Mouse (Mus musculus): ENCODE data around the gene Tspan11. TPM values are rescaled to one million over a fixed set of nuclear protein-coding genes. Genes with fewer than 3 reads are reported as not detected.
A peak's percentile ranks its signal among the peaks of the same experiment; 100 is the strongest.

Gene Tspan11
- polyA plus RNA-seq (2015; fragmentation: Nextera tagmentation; extraction: Ambion mirVana): 5.6 and 6.7 TPM in 2 replicates

DNA sequence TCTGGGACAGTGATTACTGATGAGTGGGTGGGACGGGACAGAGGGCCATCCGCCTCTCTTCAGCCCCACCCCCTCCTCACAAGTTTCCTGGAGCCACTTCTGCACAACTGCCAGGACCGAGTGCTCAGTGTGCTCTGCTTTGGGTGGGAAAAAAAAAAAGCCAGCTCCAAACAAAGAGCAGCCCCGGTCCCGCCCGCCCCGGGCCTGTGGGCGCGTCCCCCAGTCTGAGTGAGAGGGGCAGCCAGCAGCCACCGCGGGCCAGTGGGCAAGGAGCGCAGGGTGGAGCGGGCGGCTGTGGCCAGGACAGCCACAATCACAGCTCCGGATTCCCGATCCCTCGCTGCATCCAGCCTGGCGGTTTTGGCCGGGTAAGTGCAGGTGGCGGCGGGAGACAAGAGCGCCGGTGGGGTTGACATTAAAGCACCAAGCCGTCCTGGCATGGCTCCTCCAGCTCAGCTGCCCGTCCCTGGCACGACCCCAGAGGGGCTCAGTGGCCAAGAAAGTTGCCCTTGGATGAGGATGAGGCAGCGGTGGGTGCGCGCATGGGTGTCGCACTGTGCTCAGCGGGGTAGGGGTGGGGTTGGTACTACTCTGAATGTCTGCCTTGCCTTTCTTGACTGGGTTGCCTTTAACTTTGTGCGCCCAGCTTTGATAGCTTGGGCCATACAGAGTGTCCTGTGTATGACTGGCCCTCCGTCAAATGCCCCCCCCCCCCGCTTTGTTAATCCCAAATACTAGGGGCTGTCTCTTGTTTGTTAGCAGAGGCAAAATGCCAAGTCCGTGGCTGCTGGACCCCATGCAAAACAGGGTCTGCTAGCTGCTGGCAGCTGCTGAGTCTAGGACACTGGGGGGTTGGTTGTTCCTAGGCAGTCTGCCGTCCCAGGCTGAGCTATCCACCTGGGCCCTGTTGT, at the start of gene Tspan11:
Gene Tspan11 (plus strand): TSS at position 79 of the 911 bp plus-strand sequence.
- Histone ChIP-seq H3K4me3 (replicated peaks; ENCODE audit: low read depth, low read length) (peak within 1 kb of the TSS; percentile 48), H3K4me2 (ENCODE audit: low read length) (peak within 1 kb of the TSS; percentile 93), H3K9me3 (replicated peaks; ENCODE audit: low read length) (no peaks in the 10 kb centered on the region), H3K27me3 (ENCODE audit: insufficient read depth, low read length) (no peaks in the 10 kb centered on the region), H3K9ac (ENCODE audit: low read depth, low read length) (peak within 1 kb of the TSS; percentile 62), H3K27ac (no peak within 1 kb of the TSS), H3K36me3 (ENCODE audit: insufficient read depth, low read length) (no peaks in the 10 kb centered on the region), H3K4me1 (replicated peaks; ENCODE audit: insufficient read depth, low read length) (peaks cover 14% of the 10 kb centered on the region)
- peak; percentile 57; the same call in 1 of the 2 replicates for ATAC-seq (replicated peaks; ENCODE audit: low FRiP score, low read depth)
- TF ChIP-seq CTCF (IDR thresholded peaks at IDR 0.05; ENCODE audit: low read depth): no peak
- WGBS: 3% methylated on average over 36 of the region's 36 CpGs
- peak; percentile 57 for DNase-seq (ENCODE audit: low spot score)

DNA sequence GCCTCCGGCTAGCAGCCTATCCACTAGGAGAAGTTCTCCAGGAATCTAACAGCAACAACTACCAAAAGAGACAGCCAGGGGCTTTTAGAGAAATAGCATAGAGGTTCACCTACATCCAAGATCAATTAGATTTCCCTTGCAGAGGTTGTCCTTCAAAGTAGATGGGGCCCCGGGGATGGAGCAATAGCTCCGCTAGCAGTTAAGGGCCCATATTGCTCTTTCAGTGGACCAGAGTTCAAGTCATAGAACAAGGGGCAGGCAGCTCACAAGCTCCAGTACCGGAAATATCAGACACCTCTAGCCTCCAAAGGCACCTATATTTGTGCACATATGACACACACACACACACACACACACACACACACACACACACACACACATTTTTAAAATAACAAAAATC, 49.5 kb upstream of the Tspan11 start:
- DNase-seq (ENCODE audit: low spot score): no peak
- Histone ChIP-seq H3K27me3 (ENCODE audit: insufficient read depth, low read length) (no peaks in the 10 kb centered on the region), H3K4me2 (ENCODE audit: low read length) (no peak overlapping the region), H3K9me3 (replicated peaks; ENCODE audit: low read length) (no peaks in the 10 kb centered on the region), H3K27ac (no peak overlapping the region), H3K36me3 (ENCODE audit: insufficient read depth, low read length) (no peaks in the 10 kb centered on the region), H3K9ac (ENCODE audit: low read depth, low read length) (no peak overlapping the region), H3K4me3 (replicated peaks; ENCODE audit: low read depth, low read length) (no peak overlapping the region), H3K4me1 (replicated peaks; ENCODE audit: insufficient read depth, low read length) (no peaks in the 10 kb centered on the region)
- no peak for ATAC-seq (replicated peaks; ENCODE audit: low FRiP score, low read depth)
- WGBS: 95% methylated on average over 4 of the region's 4 CpGs
- TF ChIP-seq CTCF (IDR thresholded peaks at IDR 0.05; ENCODE audit: low read depth): no peak

DNA sequence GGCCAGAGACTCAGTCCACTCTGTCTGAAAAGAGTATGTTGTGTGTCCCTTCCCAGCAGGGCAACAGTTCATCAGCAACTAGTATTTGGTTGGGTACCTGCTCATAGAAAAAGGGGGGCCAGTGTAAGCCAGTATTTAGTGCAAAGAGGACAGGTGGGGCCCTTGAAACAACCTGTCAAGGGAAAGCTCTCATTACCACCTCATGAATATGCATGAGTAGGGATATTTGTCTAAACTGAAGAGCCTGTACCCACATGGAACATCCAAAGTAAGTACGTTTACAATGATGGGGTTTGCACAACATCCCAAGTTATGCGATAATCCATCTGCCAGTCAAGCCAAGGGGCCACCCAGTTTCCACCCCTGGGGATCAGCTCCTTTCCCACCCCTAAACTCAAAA, 47.9 kb upstream of the Tspan11 start:
- Histone ChIP-seq H3K4me3 (replicated peaks; ENCODE audit: low read depth, low read length) (no peak overlapping the region), H3K27me3 (ENCODE audit: insufficient read depth, low read length) (no peaks in the 10 kb centered on the region), H3K4me2 (ENCODE audit: low read length) (no peak overlapping the region), H3K36me3 (ENCODE audit: insufficient read depth, low read length) (no peaks in the 10 kb centered on the region), H3K27ac (no peak overlapping the region), H3K9ac (ENCODE audit: low read depth, low read length) (no peak overlapping the region), H3K4me1 (replicated peaks; ENCODE audit: insufficient read depth, low read length) (no peaks in the 10 kb centered on the region), H3K9me3 (replicated peaks; ENCODE audit: low read length) (no peaks in the 10 kb centered on the region)
- no peak for TF ChIP-seq CTCF (IDR thresholded peaks at IDR 0.05; ENCODE audit: low read depth)
- WGBS: 83% methylated on average over 2 of the region's 2 CpGs
- ATAC-seq (replicated peaks; ENCODE audit: low FRiP score, low read depth) (no peak), DNase-seq (ENCODE audit: low spot score) (no peak)

DNA sequence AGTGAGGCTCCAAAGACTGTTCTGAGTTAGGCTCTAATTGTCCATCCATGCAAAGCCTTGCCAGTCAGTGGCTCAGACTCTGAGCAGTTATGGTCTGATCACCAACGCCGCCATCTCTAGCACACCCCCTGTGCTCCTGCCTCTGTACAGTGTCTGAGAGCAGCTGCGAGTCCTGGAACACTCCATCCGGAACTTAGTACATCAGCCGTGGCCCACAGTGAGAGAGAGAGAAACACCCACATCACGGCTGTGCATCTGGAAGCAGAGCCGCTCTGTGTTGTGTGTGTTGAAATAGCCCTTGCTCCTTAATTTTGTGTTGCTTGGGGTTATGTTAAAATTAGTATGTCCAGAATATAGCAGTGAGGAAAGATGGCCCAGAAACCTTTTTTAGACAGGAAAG, 47.2 kb upstream of the Tspan11 start:
- Histone ChIP-seq H3K9me3 (replicated peaks; ENCODE audit: low read length) (no peaks in the 10 kb centered on the region), H3K27ac (no peak overlapping the region), H3K9ac (ENCODE audit: low read depth, low read length) (no peak overlapping the region), H3K4me1 (replicated peaks; ENCODE audit: insufficient read depth, low read length) (no peaks in the 10 kb centered on the region), H3K4me2 (ENCODE audit: low read length) (no peak overlapping the region), H3K36me3 (ENCODE audit: insufficient read depth, low read length) (no peaks in the 10 kb centered on the region), H3K4me3 (replicated peaks; ENCODE audit: low read depth, low read length) (no peak overlapping the region), H3K27me3 (ENCODE audit: insufficient read depth, low read length) (no peaks in the 10 kb centered on the region)
- ATAC-seq (replicated peaks; ENCODE audit: low FRiP score, low read depth) (no peak), DNase-seq (ENCODE audit: low spot score) (no peak)
- no peak for TF ChIP-seq CTCF (IDR thresholded peaks at IDR 0.05; ENCODE audit: low read depth)
- 60% methylated on average over 7 of the region's 7 CpGs for WGBS

DNA sequence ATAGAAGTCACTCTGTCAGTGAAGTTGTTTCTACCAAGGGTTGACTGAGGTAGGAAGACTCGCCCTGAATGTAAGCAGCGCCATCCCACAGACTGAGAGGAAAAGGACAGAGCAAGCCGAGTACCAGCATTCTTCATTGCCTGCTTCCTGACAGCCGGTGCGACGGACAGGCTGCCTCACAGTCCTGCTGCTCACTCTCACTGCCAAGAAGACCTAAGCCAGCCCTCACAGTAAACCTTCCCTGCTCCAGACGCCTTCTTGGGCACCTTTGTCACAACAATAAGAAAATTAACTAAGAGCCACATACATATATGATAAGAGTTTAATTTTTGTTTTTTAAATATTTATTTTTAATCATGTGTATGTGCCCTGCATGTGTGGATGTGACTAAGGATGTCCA, 46.1 kb upstream of the Tspan11 start:
- WGBS: 75% methylated on average over 7 of the region's 7 CpGs
- no peak for TF ChIP-seq CTCF (IDR thresholded peaks at IDR 0.05; ENCODE audit: low read depth)

DNA sequence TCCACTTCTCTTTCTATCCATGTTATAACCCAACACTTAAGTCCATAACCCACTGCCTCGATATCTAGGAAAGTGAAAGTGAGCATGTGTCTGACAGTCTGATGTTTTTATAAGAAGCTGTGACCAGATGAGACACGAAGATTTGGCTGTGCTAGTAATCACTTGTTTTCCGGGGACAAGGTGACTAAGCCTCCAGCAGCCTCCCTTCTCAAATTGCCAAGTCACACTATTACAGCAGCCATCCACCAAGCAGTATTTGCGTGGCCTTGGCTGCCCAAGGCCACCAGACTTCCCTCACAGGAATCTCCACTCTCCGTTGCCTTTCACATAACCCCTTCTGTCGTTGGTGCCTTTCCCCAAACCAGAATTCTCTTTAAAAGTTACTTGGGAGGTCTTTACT, 40.9 kb upstream of the Tspan11 start:
- WGBS: 62% methylated on average over 6 of the region's 6 CpGs
- no peak for ATAC-seq (replicated peaks; ENCODE audit: low FRiP score, low read depth)
- no peak for DNase-seq (ENCODE audit: low spot score)
- TF ChIP-seq CTCF (IDR thresholded peaks at IDR 0.05; ENCODE audit: low read depth): no peak
- Histone ChIP-seq H3K4me2 (ENCODE audit: low read length) (no peak overlapping the region), H3K9ac (ENCODE audit: low read depth, low read length) (no peak overlapping the region), H3K9me3 (replicated peaks; ENCODE audit: low read length) (no peaks in the 10 kb centered on the region), H3K27ac (no peak overlapping the region), H3K4me1 (replicated peaks; ENCODE audit: insufficient read depth, low read length) (no peaks in the 10 kb centered on the region), H3K27me3 (ENCODE audit: insufficient read depth, low read length) (no peaks in the 10 kb centered on the region), H3K4me3 (replicated peaks; ENCODE audit: low read depth, low read length) (no peak overlapping the region), H3K36me3 (ENCODE audit: insufficient read depth, low read length) (no peaks in the 10 kb centered on the region)

More for the DNA sequence above, 46.1 kb upstream of the Tspan11 start:
- no peak for ATAC-seq (replicated peaks; ENCODE audit: low FRiP score, low read depth)
- no peaks in the 10 kb centered on the region for H3K27me3 ChIP-seq (ENCODE audit: insufficient read depth, low read length)
- no peak for DNase-seq (ENCODE audit: low spot score)
- no peak overlapping the region for H3K27ac ChIP-seq
- no peaks in the 10 kb centered on the region for H3K9me3 ChIP-seq (replicated peaks; ENCODE audit: low read length)
- H3K9ac ChIP-seq (ENCODE audit: low read depth, low read length): no peak overlapping the region
- H3K36me3 ChIP-seq (ENCODE audit: insufficient read depth, low read length): no peaks in the 10 kb centered on the region
- H3K4me3 ChIP-seq (replicated peaks; ENCODE audit: low read depth, low read length): no peak overlapping the region
- no peaks in the 10 kb centered on the region for H3K4me1 ChIP-seq (replicated peaks; ENCODE audit: insufficient read depth, low read length)
- no peak overlapping the region for H3K4me2 ChIP-seq (ENCODE audit: low read length)

Data from kidney, postnatal 0 days (tissue).